Mouse (Mus musculus) cerebellum, adult 8-10 months (tissue): Measurements from ENCODE around the gene Nupl2.

Experiments
- DNase-seq: peaks from one replicate; pipeline ENCODE4 v3.0.0; 2022

The Nupl2 gene

DNA sequence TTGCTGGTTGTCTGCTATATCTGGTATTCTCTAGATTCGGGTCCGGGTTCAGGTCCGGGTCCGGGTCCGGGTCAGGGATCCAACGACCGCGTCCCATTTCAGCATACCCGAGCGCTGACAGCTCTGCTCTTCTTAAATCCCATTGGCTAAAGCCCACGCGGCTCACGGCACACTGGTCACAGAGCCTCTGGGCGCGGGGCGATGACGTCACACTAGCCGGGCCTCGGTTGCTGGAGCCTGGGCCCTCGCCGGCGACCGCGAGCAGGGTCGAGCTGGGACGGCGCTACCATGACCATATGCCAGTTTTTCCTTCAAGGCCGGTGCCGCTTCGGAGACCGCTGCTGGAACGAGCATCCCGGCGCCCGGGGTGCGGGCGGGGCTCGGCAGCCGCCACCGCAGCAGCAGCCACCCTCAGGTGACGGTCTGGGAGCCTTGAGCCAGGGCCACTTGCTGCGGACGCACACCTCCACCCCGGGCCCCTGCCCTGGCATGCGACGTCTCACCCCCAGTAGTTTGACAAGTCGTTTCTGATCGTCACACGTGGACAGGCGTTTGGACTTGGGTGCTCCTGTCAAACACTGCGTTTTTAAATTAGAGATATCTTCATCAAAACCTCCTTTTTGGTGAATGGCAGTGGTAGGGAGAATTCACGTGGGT lies at the start of gene Nupl2:
Gene Nupl2 (plus strand): TSS at position 175 of the 657 bp plus-strand sequence.
- peak; percentile 95 for DNase-seq

DNA sequence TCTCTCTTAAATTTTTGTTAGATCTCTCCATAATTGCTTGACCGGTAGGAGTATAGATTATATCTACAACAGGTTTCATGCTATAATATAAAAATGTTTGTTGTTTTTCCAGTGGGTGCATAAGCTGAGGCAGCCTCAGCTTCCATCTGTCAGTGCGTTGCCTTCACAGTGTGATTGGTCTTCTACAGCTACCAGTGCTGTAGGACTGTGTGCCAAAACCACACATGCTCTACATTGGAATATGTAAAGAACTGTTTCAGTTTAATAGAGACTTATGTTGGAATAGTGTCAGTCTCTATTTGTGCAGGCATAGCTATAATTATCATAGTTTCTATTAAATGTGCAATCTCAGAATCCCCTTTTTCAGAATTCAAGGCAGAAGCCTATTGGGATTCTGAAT lies 42.5 kb upstream of the Nupl2 start:
- DNase-seq, result no peak

DNA sequence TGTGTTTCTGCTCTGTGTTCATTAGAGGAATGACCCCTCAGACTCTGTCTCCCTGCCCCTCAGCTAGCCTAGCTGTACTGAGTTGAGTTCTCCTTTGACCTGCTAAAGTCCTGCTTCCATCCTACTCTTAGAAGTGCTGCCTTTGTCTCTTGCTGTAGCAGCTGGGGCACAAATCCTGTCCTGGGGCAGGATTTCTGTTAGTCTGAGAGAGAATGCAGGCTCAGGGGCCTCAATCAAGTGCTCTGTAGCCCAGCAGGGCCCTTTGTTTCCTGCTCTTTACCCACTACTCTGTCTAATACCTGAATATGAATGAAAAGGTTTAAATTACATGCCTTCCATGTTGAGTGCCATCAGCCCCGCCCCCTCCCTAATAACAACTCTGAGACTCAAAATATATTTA lies 40.6 kb upstream of the Nupl2 start:
- DNase-seq, result no peak

DNA sequence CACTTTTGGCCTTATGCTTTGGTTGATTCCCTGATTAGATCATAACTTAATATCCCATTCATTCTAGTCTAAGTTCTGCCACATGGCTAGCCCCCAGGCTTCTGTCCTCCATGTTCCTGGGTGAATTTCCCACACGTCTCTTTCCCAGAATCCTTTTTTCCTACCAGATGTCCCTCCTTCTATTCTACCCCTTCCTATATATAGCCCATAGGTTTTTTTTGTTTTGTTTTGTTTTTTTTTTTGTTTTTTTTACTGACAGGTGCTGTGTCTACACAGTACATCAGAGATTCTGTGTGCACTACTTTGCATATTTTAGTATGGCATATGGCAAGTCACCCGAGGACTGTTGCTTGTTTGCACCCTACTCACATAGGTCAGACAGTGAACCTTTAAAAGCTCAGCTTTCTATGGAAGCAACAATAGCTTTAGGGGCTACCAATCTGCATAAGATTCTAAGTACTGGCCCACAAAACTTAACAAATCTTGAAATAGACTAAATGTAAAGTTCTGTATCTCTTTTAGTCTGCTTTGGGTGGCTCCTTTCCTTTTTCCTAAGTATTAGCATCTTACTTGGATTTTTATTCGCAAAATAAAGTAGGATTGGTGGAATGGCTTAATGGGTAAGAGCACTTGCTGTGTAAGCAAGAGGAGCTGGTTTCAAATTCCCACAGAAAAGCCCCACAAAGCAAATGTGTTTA lies 40.0 kb upstream of the Nupl2 start:
- DNase-seq, result no peak

GRCm38 (mm10) chr5:24125910-24126636 lies 38.7 kb upstream of the Nupl2 start:
- no peak for DNase-seq

- DNase-seq, result no peak
Measured at GRCm38 (mm10) chr5:24126967-24127366, 37.8 kb upstream of the Nupl2 start.

DNA sequence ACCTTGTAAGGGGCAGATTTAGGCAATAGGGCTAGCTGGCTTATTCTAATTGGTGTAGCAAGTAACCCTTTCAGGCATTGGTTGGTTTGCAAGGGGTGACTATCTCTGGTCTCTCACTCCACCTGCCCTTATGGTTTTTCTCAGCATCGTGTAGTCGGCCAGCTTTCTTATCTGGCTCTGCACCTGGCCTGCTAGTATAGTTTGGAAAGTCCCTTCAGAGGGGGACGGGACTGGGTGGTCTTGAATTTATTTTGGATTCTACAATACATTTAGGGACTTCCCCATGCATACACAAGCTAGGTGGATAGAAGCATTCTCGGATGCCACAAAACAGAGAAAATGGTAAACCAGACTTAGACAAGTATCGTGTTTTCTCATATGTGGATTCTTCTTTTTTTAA lies 17.8 kb upstream of the Nupl2 start:
- DNase-seq, result no peak

DNA sequence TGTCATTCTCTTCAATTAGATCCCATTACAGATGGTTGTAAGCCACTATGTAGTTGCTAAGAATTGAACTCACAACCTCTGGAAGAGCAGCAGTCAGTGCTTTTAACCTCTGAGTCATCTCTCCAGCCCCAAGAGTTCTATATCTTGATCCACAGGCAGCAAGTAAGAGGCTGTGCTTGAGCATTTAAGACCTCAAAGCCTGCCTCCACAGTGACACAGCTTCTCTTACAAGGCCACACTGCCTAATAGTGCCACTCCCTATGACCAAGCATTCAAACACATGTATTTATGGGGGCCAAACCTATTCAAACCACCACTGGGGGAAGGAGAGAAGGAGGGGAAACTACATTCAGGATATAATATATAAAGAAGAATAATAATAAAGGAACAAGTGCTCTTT lies 12.6 kb upstream of the Nupl2 start:
- DNase-seq, result no peak

- no peak for DNase-seq
Measured at GRCm38 (mm10) chr5:24156774-24157173, 8.0 kb upstream of the Nupl2 start.

- DNase-seq, result no peak
Measured at GRCm38 (mm10) chr5:24167263-24167662, 2.5 kb downstream of the Nupl2 start.

GRCm38 (mm10) chr5:24169881-24170280 lies 5.1 kb downstream of the Nupl2 start:
- no peak for DNase-seq

- DNase-seq, result no peak
Measured at GRCm38 (mm10) chr5:24172092-24172491, 7.3 kb downstream of the Nupl2 start.

GRCm38 (mm10) chr5:24181514-24182295 lies 16.9 kb downstream of the Nupl2 start:
- no peak for DNase-seq

GRCm38 (mm10) chr5:24182296-24182734 lies 17.6 kb downstream of the Nupl2 start:
- DNase-seq, result no peak

DNA sequence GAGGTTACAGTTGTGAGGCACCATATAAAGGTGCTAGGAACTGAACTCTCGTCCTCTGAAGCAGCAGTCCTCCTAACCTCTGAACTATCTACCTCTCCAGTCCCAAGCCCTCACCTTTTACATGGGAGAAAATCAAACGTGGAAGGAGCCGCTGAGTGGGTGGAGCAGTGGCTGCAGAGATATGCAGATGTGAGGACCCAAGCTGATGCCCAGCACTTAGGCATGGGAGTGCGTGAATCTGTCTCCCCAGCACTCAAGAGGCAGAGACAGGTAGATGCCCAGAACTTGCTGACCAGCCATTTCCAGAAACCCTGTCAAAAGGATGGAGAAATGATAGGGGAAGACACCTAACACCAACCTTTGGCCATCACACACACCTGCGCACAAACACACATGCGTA lies 18.3 kb downstream of the Nupl2 start:
- DNase-seq, result no peak

DNA sequence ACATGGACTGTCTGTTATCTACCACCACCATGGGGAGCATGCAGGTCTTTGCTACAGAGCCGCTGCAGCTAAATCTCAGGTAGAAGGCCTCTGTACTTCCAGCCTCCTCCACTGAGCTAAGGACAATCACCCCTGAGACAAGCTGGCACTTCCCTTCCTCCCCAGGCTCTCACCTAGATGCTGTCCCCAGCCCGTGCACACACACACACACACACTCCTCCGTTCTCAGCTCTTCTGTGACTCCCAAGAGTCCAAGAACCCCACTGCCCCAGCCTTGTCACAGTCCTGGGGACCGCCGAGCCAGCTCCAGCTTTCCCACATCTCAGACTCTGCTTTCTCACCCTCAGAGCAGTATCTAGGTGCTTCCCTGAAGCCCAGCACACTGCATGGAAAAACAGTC lies 19.2 kb downstream of the Nupl2 start:
- DNase-seq, result no peak

GRCm38 (mm10) chr5:24188476-24188875 lies 23.7 kb downstream of the Nupl2 start:
- DNase-seq, result no peak

DNA sequence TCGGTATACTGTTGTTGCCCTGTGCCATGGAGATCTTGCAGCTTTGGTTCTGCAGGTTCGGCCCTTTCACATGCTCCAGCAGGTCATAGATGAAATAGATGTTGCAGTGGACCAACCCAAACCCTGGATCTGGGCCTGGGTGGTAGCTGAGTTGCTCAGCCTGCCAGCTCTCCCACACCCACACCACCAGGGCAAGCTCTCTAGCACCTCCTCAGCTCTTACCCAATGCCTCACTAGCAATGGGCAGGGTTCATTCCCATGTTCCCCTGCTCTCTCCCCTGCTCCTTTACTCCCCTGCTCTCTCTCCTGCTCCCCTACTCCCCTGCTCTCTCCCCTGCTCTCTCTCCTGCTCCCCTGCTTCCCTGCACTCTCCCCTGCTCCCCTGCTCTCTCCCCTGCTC lies 27.1 kb downstream of the Nupl2 start:
- DNase-seq, result no peak

GRCm38 (mm10) chr5:24201006-24201405 lies 36.2 kb downstream of the Nupl2 start:
- DNase-seq, result no peak

DNA sequence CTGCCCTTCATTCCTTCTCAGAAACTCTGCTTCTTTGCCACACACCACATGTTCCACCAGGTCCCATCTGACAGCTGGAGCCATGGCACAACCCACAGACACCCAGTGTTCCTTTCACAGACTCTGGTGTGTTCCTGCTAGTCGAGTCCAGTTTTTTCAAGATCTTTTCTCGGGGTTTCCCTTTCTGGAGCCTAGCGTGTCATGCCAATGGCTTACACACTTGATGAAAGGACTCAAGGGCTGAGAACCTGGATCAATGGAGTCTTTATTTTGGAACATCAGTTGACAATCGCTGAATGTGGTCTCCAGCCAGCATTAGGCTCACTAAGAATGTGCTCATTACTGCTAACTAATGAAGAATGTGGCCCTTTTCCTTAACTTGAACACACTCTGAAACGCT lies 37.7 kb downstream of the Nupl2 start:
- no peak for DNase-seq

DNA sequence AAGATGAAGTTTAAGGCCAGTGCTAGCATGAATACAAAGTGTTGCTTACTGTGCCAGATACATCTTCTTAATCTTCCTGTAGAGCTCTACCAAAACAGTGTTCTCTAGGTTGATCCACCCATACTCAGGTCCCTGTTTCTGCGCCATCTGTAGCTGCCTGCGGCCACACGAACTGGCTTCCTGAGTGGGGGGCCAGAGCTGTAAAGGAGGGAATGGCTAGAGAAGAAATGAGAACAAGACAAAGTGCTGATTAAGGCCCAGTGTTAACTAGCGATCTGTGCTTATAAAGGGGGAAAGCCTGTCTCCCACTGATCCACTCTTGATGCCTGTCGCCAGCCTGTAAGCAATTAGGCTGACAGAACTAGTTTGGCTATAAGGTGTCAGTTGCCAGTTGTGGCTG lies 38.5 kb downstream of the Nupl2 start:
- no peak for DNase-seq

- DNase-seq, result no peak
Measured at GRCm38 (mm10) chr5:24207965-24208364, 43.2 kb downstream of the Nupl2 start.

DNA sequence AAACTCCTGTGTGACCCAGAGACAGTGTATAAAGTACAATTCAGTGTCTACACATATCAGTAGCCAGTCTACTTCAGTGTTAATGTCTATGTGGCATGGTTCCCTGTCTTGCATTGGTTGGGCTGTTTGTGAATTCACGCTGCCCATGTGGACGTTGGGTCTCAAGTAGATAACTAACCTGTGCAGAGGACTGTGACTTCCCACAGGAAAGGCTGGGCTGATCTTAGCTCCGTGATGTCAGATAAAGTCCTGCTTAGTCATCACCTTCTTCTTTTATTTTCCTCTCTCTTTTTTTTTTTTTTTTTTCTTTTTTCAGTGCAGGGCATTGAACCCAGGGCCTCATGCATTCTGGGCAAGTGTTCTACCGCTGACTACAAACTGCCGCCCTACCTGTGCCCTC lies 43.7 kb downstream of the Nupl2 start:
- no peak for DNase-seq
